Mouse (Mus musculus) hindbrain, embryonic 15.5 days (tissue): ENCODE measurements at regions not wholly inside any gene's neighbourhood (a gene's known extent, or its start where the extent isn't known, plus 50 kb on each side); places are given as distances from the start of the nearest gene placed in this dataset.

ENCODE experiments used
- ATAC-seq: fragments of 200-750 bp; cut with Nextera tagmentation; 2 replicates; pipeline ENCODE4 v1.8.0; 2017; ENCODE audit warnings: low read depth, moderate number of reproducible peaks, moderate TSS enrichment; ENCODE audit not compliant: low FRiP score
- H3K27ac ChIP-seq: fragments of 300-500 bp; sonication (generic); replicated peaks from 2 replicates; pipeline ENCODE4 v1.5.1; 2015; ENCODE audit warnings: mild to moderate bottlenecking, inconsistent platforms
- H3K27me3 ChIP-seq: fragments of 300-500 bp; sonication (generic); 2 replicates; pipeline ENCODE4 v1.6.1; 2015; ENCODE audit warnings: control low read depth, inconsistent platforms
- H3K36me3 ChIP-seq: fragments of 300-500 bp; sonication (generic); 2 replicates; pipeline ENCODE4 v1.6.1; 2015; ENCODE audit warnings: control low read depth, inconsistent platforms
- H3K4me1 ChIP-seq: fragments of 300-500 bp; sonication (generic); replicated peaks from 2 replicates; pipeline ENCODE4 v1.6.1; 2015; ENCODE audit warnings: control low read depth, inconsistent platforms
- H3K4me2 ChIP-seq: fragments of 300-500 bp; sonication (generic); 2 replicates; pipeline ENCODE4 v1.6.1; 2015; ENCODE audit warnings: moderate library complexity, mild to moderate bottlenecking, inconsistent platforms
- H3K4me3 ChIP-seq: fragments of 300-500 bp; sonication (generic); 2 replicates; pipeline ENCODE4 v1.5.1; 2015; ENCODE audit warnings: mild to moderate bottlenecking, inconsistent platforms
- H3K9ac ChIP-seq: fragments of 300-500 bp; sonication (generic); 2 replicates; pipeline ENCODE4 v1.6.1; 2015; ENCODE audit warnings: inconsistent platforms
- H3K9me3 ChIP-seq: fragments of 300-500 bp; sonication (generic); 2 replicates; pipeline ENCODE4 v1.6.1; 2016; ENCODE audit warnings: control low read depth, inconsistent platforms
- WGBS: fragments of 180-500 bp; shearing (Covaris S2); methylation state at CpG from one replicate; pipeline ENCODE4 v1.1.7; 2015; 5-methylcytosine and 5-hydroxymethylcytosine counted together

- Histone ChIP-seq H3K27ac (no peak overlapping the region), H3K9ac (no peak overlapping the region), H3K9me3 (no peaks in the 10 kb centered on the region), H3K4me3 (no peak overlapping the region), H3K27me3 (no peaks in the 10 kb centered on the region), H3K36me3 (no peaks in the 10 kb centered on the region), H3K4me1 (peaks cover 6% of the 10 kb centered on the region), H3K4me2 (peak overlapping the region; percentile 16; the same call in 1 of the 2 replicates)
- WGBS, result 33% methylated on average over 5 of the region's 5 CpGs
- no peak for ATAC-seq
Observed at GRCm38 (mm10) chr4:92833835-92834234, 501.5 kb downstream of the Tusc1 start.

DNA sequence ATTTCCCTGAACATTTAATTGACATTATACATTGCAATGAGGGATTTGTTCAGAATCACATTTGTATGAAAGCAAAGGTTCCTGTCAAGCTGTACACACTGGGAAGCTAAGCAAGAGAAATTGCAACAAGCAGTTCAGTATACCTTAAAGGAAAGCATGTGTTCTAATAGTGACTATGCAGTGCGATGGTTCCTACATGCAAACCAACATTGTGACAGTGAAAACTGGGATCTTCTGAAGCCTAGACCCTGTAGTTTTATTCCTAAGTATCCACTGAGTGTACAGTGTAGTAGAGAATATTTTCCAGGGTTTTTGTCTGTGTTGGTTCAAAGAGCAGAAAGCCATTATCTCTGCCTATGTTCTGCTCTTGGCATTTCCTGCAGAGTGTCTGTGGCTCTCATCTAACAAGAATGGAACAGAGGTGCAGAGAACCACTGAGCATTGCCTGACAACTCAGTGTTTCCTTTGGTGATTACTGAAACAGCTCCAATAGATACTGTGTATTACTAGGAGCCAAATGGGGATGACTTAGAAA lies 504.1 kb downstream of the Tusc1 start:
- Histone ChIP-seq H3K36me3 (no peaks in the 10 kb centered on the region), H3K9ac (no peak overlapping the region), H3K4me1 (peaks cover 6% of the 10 kb centered on the region), H3K4me2 (no peak overlapping the region), H3K4me3 (no peak overlapping the region), H3K27ac (no peak overlapping the region), H3K27me3 (no peaks in the 10 kb centered on the region), H3K9me3 (no peaks in the 10 kb centered on the region)
- WGBS, result 74% methylated on average over 1 of the region's 1 CpGs
- 0 out of 2 replicates have a peak, but pooled peaks have one; percentile 38 for ATAC-seq

DNA sequence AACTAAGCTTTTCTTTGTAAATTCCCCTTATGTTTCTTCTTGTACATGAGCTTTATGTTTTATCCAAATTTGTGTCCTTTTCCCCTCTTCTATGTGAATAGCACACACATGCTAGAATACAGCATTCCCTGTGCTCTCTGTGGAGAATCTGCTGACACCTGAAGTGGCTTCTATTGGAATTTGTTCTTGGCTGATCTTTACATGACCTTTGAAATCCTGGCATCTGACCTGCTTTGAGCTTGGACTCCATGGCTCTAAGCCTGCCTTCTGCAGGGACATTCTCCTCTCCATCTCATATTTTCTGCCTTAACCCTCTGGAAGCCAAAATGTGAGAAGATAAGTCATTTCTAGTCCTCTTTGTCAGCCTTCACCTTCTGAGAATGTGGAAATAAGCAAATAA lies 507.5 kb downstream of the Tusc1 start:
- ATAC-seq, result no peak
- Histone ChIP-seq H3K4me2 (no peak overlapping the region), H3K27me3 (no peaks in the 10 kb centered on the region), H3K4me1 (no peaks in the 10 kb centered on the region), H3K27ac (no peak overlapping the region), H3K9ac (no peak overlapping the region), H3K36me3 (no peaks in the 10 kb centered on the region), H3K4me3 (no peak overlapping the region), H3K9me3 (no peaks in the 10 kb centered on the region)

DNA sequence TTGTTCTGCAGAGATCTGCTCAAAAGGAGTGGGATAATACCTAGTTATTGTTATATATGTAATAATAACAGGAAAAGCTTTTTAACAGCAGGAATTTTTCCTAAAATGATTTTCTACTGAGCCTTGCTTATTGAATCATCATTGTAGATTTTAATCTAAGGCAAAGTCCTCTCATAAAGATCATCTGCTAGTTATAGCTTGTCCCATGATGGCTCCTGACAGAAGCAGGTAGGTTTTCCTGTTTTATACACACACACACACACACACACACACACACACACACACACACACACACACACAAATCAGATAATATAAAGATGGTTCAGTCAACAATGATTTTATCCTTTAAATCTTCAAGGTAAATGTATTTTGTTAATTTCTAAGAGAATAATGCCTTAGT lies 507.9 kb downstream of the Tusc1 start:
- ATAC-seq, result no peak
- no peaks in the 10 kb centered on the region for H3K27me3 ChIP-seq
- no peak overlapping the region for H3K4me3 ChIP-seq
- no peak overlapping the region for H3K27ac ChIP-seq
- H3K9ac ChIP-seq, result no peak overlapping the region
- H3K4me1 ChIP-seq, result no peaks in the 10 kb centered on the region
- H3K9me3 ChIP-seq, result no peaks in the 10 kb centered on the region
- no peak overlapping the region for H3K4me2 ChIP-seq
- no peaks in the 10 kb centered on the region for H3K36me3 ChIP-seq

- no peak for ATAC-seq
- Histone ChIP-seq H3K4me3 (no peak overlapping the region), H3K27me3 (no peaks in the 10 kb centered on the region), H3K9me3 (no peaks in the 10 kb centered on the region), H3K27ac (no peak overlapping the region), H3K9ac (no peak overlapping the region), H3K4me2 (no peak overlapping the region), H3K4me1 (no peaks in the 10 kb centered on the region), H3K36me3 (no peaks in the 10 kb centered on the region)
Observed at GRCm38 (mm10) chr4:92826981-92827380, 508.3 kb downstream of the Tusc1 start.

GRCm38 (mm10) chr4:92788157-92788556 lies 547.2 kb downstream of the Tusc1 start:
- 81% methylated on average over 1 of the region's 1 CpGs for WGBS
- Histone ChIP-seq H3K27me3 (no peaks in the 10 kb centered on the region), H3K4me1 (no peaks in the 10 kb centered on the region), H3K36me3 (no peaks in the 10 kb centered on the region), H3K27ac (no peak overlapping the region), H3K4me2 (no peak overlapping the region), H3K4me3 (no peak overlapping the region), H3K9me3 (no peaks in the 10 kb centered on the region), H3K9ac (no peak overlapping the region)
- no peak for ATAC-seq

DNA sequence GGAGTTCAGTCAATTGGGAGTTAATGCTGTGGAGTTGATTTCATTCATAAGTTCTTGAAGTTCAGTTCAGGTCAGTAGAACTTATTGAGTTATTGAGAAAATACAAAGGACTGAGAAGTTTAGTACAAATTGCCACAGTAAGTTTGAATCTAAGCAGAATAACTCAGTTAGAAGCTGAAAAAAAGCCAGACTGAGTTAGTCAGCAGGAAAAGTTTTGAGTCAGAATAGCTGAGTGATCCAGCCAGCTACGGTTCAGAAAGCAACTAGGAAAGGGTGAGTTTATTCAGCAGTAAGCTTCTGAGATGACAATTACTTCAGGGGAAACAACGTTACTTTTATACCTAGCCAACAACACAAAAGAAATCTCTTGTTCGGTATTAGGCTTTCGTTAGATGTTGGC lies 557.2 kb downstream of the Tusc1 start:
- Histone ChIP-seq H3K36me3 (no peaks in the 10 kb centered on the region), H3K9me3 (no peaks in the 10 kb centered on the region), H3K4me3 (no peak overlapping the region), H3K4me2 (no peak overlapping the region), H3K27ac (no peak overlapping the region), H3K9ac (no peak overlapping the region), H3K4me1 (no peaks in the 10 kb centered on the region), H3K27me3 (no peaks in the 10 kb centered on the region)
- WGBS, result 87% methylated on average over 4 of the region's 4 CpGs
- no peak for ATAC-seq

DNA sequence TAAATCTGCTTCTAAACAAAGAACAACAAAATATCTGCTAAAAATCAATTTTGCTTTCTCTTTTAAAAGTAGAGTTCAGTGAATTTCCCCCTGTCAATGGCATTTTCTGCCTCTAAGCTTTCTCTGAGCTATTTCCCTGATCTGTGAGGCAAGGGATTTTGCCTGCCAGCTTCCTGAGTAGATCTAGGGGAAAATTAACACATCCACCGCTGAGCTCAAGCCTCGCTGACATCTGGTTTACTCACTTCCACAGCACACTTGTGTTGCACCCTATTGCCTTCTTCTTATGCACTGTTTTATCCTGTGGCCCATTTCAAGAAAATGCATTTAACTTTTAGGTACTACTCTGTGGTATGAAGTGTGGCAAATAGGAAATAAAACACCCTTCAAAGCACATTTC lies 556.5 kb upstream of the Gm12666 start:
- no peak for ATAC-seq
- H3K9me3 ChIP-seq, result no peaks in the 10 kb centered on the region
- H3K9ac ChIP-seq, result no peak overlapping the region
- H3K4me1 ChIP-seq, result no peaks in the 10 kb centered on the region
- H3K4me2 ChIP-seq, result no peak overlapping the region
- H3K27ac ChIP-seq, result no peak overlapping the region
- H3K36me3 ChIP-seq, result no peaks in the 10 kb centered on the region
- 30% methylated on average over 2 of the region's 2 CpGs for WGBS
- no peak overlapping the region for H3K4me3 ChIP-seq
- H3K27me3 ChIP-seq, result no peaks in the 10 kb centered on the region

DNA sequence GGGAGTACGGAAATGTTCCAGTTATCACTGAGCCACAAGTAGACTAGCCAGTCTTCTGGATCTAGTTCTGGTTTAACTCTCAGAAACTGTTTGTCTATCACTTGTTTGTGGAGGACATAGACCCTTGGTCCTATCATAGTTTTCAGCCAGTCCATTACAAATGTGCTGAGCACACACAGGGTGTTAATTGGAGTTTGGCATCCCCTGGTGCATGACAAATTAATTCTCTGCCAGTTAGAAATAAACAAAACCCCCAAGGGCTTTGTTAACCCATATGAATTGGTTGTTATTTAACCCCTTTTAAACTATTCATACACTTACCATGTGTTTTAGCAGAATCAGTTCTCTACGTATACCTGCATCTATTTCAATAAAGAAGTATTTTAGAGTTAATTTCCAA lies 554.7 kb upstream of the Gm12666 start:
- Histone ChIP-seq H3K4me3 (no peak overlapping the region), H3K27ac (no peak overlapping the region), H3K9ac (no peak overlapping the region), H3K9me3 (no peaks in the 10 kb centered on the region), H3K4me1 (no peaks in the 10 kb centered on the region), H3K4me2 (no peak overlapping the region), H3K36me3 (no peaks in the 10 kb centered on the region), H3K27me3 (no peaks in the 10 kb centered on the region)
- WGBS, result 61% methylated on average over 2 of the region's 2 CpGs
- no peak for ATAC-seq

- Histone ChIP-seq H3K4me2 (no peak overlapping the region), H3K9me3 (no peaks in the 10 kb centered on the region), H3K9ac (no peak overlapping the region), H3K36me3 (no peaks in the 10 kb centered on the region), H3K27ac (no peak overlapping the region), H3K4me1 (no peaks in the 10 kb centered on the region), H3K27me3 (no peaks in the 10 kb centered on the region), H3K4me3 (no peak overlapping the region)
- ATAC-seq, result no peak
Observed at GRCm38 (mm10) chr4:92702755-92703154, 511.2 kb upstream of the Gm12666 start.
